Mouse (Mus musculus): ENCODE data around the gene Kcnma1. TPM values are rescaled to one million over a fixed set of nuclear protein-coding genes. Genes with fewer than 3 reads are reported as not detected.

Gene Kcnma1
- 2.8 TPM for polyA plus RNA-seq (2021)

DNA sequence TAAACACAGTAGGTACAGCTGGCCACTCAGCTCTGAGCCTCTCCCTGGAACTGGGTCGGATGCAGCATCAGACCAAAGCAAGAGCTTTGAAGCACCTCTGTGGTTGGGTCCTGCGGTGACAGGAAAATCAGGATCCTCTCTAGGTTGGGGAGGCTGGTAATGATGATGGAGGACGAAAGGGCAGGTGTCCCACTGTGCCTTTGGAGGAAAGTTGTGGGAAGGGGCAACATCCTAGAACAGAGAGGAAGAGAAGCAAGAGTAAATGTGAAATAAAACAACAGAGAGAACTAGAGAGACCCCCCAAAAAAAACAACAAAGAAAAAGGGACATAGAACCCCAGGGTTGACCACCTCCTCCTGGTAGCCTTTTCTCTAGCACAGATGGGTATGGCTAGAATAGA is at the start of gene Kcnma1:
Gene Kcnma1, minus strand, starts transcription at position 101 of the 400 bp plus-strand sequence.
- in situ Hi-C loops (cut with MboI; ENCODE audit: low pct_unique_long_range_greater_than_20kb), result no loop called here
- no peak for TF ChIP-seq CTCF (IDR thresholded peaks at IDR 0.05)
- DNase-seq (ENCODE audit: low read depth, low spot score) (no peak), ATAC-seq (no peak)
- ChIA-PET POLR2A (interaction anchor here (0.6 kb wide), 1 partner anchor 98 kb away, joined by 4 read pairs; no protein-coding TSS in a partner anchor), CTCF (no interaction called here)
- peaks cover 11% of the 10 kb centered on the region for H3K27me3 ChIP-seq

DNA sequence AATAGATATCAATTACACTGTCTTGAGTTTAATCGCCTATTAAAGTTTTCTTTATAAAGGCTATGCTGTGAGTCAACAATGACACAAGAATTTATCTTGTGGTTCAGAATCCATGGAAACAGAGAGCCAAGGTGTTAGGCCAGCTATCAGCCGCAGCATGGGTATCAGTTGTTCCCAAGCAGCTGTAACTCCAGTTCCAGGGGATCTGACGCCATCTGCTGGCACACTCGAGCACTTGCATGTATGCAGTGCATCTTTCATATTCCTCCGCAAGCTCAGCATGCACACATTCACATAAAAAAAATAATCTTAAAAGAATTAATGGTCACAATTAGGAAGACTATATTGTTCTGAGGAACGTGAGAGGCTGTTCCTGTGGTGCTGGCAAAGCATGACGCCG is 45.5 kb upstream of the Kcnma1 start:
- in situ Hi-C loops (cut with MboI; ENCODE audit: low pct_unique_long_range_greater_than_20kb), result loop anchor here (5.0 kb wide), 1 partner anchor 482 kb away; no protein-coding TSS in a partner anchor
- TF ChIP-seq CTCF (IDR thresholded peaks at IDR 0.05), result peak; percentile 85
- no peak for DNase-seq (ENCODE audit: low read depth, low spot score)
- ChIA-PET CTCF (interaction anchor here (0.7 to 2.0 kb wide), 5 partner anchors 9 to 476 kb away, joined by 3 to 6 read pairs (median 3); no protein-coding TSS in a partner anchor), POLR2A (interaction anchor here (0.6 to 0.7 kb wide), 2 partner anchors 117 to 396 kb away, joined by 3 read pairs; no protein-coding TSS in a partner anchor)
- ATAC-seq, result no peak
- peaks cover 6% of the 10 kb centered on the region for H3K27me3 ChIP-seq

DNA sequence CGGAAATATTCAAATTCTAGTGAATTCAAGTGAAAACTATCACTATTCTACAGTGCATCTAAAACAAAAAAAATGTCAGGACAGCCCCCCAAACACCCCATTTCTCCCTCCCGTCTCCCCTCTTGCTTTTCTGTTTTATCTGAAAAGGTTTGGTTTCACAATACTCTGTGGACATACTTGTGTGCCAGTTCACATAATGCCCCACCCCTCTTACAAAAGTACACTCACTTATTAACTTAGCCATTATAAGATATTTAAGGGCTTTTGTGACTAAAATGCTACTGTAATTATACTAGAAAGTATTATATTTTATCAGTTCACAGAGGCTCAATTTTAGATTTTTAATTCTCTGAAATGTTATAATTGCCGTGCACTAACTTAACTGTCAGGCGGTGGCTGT is 45.0 kb upstream of the Kcnma1 start:
- TF ChIP-seq CTCF (IDR thresholded peaks at IDR 0.05), result no peak
- ATAC-seq (no peak), DNase-seq (ENCODE audit: low read depth, low spot score) (no peak)
- H3K27me3 ChIP-seq, result peaks cover 6% of the 10 kb centered on the region
- in situ Hi-C loops (cut with MboI; ENCODE audit: low pct_unique_long_range_greater_than_20kb), result no loop called here
- ChIA-PET CTCF (interaction anchor here (0.7 to 2.0 kb wide), 5 partner anchors 9 to 476 kb away, joined by 3 to 6 read pairs (median 3); no protein-coding TSS in a partner anchor), POLR2A (interaction anchor here (0.6 to 0.7 kb wide), 2 partner anchors 19 to 396 kb away, joined by 3 to 5 read pairs; no protein-coding TSS in a partner anchor)

DNA sequence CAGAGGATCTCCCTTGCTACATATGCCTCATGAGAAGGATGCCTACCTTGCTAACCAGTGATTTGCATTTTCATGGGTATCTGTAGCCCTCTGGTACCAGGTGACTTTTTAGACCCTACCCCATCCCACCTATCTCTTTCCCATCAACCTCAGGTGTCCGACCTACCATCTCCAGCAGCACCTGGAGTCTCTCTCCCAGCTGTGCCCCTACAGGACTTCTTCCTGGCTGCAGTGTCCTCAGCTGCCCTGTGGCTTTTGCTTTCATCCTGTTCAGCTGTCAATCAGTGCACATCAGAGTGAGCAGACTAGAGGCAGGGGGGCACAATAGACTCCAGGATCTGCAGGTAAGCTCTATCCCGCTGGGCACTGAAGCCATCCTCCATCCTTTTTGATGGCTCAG is 37.5 kb upstream of the Kcnma1 start:
- CTCF ChIA-PET, result no interaction called here
- no peak for DNase-seq (ENCODE audit: low read depth, low spot score)
- in situ Hi-C loops (cut with MboI; ENCODE audit: low pct_unique_long_range_greater_than_20kb), result no loop called here

DNA sequence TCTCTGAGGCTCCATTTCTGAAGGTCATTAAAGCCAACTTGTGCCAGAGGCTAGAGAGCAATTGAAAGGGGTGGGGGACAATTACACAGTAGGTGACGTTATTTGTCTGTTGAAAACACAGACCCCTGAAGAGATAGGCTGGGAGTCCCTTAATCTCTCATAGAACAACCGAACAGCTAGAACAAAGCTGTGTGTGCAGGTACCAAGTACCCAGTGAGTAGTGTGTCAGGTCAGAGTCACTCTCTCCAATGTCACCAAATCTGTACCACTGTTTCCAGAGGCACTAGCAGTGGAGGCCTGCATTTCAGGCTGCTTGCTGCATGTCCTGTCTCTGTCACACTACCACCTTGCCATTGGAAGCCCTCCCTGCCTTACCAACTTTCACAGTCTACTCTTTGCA is 22.3 kb upstream of the Kcnma1 start:
- no peak for ATAC-seq
- DNase-seq (ENCODE audit: low read depth, low spot score), result no peak
- H3K27me3 ChIP-seq, result peaks cover 1% of the 10 kb centered on the region
- no peak for TF ChIP-seq CTCF (IDR thresholded peaks at IDR 0.05)
- ChIA-PET POLR2A (no interaction called here), CTCF (interaction anchor here (1.4 kb wide), 1 partner anchor 9 kb away, joined by 4 read pairs; no protein-coding TSS in a partner anchor)
- in situ Hi-C loops (cut with MboI; ENCODE audit: low pct_unique_long_range_greater_than_20kb), result no loop called here

More for the DNA sequence above, 37.5 kb upstream of the Kcnma1 start:
- no peak for ATAC-seq
- no peaks in the 10 kb centered on the region for H3K27me3 ChIP-seq
- POLR2A ChIA-PET, result no interaction called here
- TF ChIP-seq CTCF (IDR thresholded peaks at IDR 0.05), result no peak

DNA sequence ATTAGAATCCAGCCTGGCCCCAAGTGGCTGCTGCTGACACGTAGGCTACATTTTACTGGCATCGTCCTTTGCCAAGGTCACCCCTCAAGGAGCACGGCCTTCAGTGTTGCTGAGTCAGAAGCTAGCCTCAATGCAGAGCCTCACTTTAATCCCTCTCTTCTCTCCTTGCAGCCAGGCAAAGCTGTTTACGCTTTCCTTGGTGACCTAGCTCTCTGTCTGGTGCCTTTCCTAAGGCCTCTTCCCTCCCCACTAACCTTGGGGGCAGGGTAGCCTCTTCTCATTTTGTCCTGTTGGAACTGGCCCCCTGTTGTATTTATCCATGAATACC is 21.9 kb upstream of the Kcnma1 start:
- no peak for TF ChIP-seq CTCF (IDR thresholded peaks at IDR 0.05)
- ATAC-seq (no peak), DNase-seq (ENCODE audit: low read depth, low spot score) (no peak)
- CTCF ChIA-PET, result no interaction called here
- H3K27me3 ChIP-seq, result no peaks in the 10 kb centered on the region
- in situ Hi-C loops (cut with MboI; ENCODE audit: low pct_unique_long_range_greater_than_20kb), result no loop called here
- POLR2A ChIA-PET, result no interaction called here

DNA sequence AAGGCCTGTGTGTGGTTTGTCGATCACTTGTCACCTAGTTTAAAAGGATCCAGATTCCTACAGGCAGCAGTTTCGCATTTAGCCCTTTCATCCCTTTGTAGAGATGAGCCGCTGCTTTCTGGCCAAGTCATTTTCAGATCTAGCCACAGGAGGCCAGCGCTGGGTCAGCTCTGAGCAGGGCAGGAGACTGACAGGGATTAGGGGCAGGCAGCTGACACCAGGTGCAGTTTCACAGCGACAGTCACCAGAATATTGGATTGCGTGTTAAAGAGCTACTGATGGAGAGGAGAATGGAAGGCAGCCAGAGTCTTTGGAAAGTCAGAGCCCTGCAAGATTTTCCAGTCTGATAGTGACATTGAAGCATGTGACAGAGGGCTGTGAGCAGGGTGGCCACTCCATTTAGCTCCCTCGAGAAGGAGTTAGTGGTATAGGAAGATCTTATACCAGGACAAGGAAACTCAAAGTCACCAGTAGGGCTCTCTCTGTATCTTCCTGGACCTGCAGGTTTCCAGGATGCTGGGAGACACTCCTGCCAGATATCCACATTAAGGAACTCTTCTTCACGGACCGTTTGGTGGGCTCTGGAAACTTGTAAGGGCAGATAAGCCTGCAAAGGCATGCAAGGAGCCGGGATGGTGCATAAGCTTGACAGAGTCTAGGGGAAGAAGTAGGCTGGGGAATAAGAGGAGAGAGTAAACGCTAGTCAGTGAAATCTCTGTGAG is 21.4 kb upstream of the Kcnma1 start:
- DNase-seq (ENCODE audit: low read depth, low spot score) (no peak), ATAC-seq (no peak)
- no peak for TF ChIP-seq CTCF (IDR thresholded peaks at IDR 0.05)
- CTCF ChIA-PET, result no interaction called here
- in situ Hi-C loops (cut with MboI; ENCODE audit: low pct_unique_long_range_greater_than_20kb), result no loop called here
- no peaks in the 10 kb centered on the region for H3K27me3 ChIP-seq
- POLR2A ChIA-PET, result no interaction called here

DNA sequence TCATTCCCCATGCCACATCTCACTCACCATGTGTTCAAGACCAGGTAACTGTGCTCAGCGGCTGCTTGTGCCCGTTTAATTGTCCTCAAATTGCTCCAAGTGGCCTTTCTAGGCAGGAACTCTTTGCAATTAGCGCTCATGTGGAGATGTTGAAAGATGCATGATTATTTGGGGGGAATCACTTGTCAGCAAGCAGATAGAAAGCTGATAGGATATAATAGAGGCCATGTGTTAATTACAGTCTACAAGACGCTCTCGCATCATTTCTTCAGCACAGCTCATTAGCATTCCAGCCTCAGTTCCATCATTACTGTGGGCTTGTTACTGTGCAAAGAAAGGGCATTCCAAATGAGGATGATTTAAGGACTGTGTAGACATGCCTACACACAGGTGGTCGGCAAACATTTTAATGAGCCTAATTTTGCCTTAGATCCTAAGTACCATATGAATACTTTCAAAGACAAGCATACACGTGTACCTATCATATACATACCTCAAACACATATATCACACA is 18.6 kb upstream of the Kcnma1 start:
- ChIA-PET CTCF (no interaction called here), POLR2A (no interaction called here)
- TF ChIP-seq CTCF (IDR thresholded peaks at IDR 0.05), result no peak
- no peaks in the 10 kb centered on the region for H3K27me3 ChIP-seq
- in situ Hi-C loops (cut with MboI; ENCODE audit: low pct_unique_long_range_greater_than_20kb), result no loop called here
- ATAC-seq, result no peak
- no peak for DNase-seq (ENCODE audit: low read depth, low spot score)

DNA sequence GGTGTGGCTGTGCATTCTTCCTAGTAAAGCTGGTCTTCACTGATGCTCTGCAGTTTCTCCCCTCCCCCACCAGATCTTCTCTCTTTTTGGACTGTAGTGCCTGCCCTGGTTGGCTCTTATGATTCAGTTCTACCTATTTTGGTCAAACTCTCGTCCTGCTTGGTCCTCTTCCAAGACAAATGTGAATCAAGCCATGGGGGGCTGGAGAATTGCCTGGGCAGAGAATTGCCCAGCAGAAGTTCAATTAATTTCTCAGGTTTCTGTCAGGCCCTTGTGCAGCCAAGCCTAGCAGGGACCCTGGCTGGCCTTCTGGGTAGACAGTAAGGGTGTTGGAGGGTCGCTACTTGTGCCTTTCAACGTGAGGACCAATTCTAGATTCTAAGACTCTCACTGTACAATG is 17.9 kb upstream of the Kcnma1 start:
- CTCF ChIA-PET, result no interaction called here
- no peak for TF ChIP-seq CTCF (IDR thresholded peaks at IDR 0.05)
- no peak for ATAC-seq
- POLR2A ChIA-PET, result no interaction called here
- no peaks in the 10 kb centered on the region for H3K27me3 ChIP-seq
- in situ Hi-C loops (cut with MboI; ENCODE audit: low pct_unique_long_range_greater_than_20kb), result no loop called here
- no peak for DNase-seq (ENCODE audit: low read depth, low spot score)

DNA sequence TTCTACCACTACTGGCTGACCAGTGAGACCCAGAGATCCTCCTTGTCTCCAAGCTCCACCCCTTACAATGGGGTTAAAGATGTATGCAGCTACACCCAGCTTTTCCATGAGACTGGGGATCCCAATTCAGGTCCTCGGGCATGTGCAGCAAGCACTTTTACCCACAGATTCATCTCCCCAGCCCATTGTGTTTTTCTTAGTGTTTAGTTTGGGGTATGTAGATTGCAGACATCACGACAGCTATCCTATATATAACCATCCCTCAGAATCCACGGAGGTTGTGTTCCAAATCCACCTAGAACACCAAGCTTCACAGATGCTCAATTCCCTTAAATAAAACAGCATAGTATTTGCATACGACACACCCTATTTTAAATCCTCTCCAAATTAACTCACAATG is 6.4 kb upstream of the Kcnma1 start:
- DNase-seq (ENCODE audit: low read depth, low spot score), result no peak
- TF ChIP-seq CTCF (IDR thresholded peaks at IDR 0.05), result no peak
- H3K27me3 ChIP-seq, result no peaks in the 10 kb centered on the region
- CTCF ChIA-PET, result no interaction called here
- POLR2A ChIA-PET, result no interaction called here
- ATAC-seq, result no peak
- in situ Hi-C loops (cut with MboI; ENCODE audit: low pct_unique_long_range_greater_than_20kb), result no loop called here

DNA sequence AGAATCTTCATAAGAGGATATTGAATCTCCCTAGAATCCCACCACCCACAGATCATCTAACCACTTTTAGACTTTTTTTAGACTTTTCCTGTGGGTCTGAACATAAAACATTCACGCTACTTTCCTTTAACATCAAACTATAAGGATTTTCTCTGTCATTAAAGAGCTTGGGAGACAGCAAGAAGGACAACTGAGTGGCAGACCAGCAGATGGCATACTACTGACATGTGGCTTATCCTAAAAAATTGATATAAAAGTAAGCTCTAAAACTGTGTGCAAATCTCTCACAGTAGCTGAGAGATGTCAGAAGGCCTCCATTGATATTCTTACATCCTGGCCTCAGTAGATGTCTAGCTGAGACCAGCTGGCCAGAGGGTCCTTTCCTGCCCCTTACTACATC is 4.3 kb downstream of the Kcnma1 start:
- peaks cover 14% of the 10 kb centered on the region for H3K27me3 ChIP-seq
- DNase-seq (ENCODE audit: low read depth, low spot score) (no peak), ATAC-seq (no peak)
- POLR2A ChIA-PET, result no interaction called here
- CTCF ChIA-PET, result interaction anchor here (2.3 to 3.5 kb wide), 2 partner anchors 50 to 427 kb away, joined by 6 to 24 read pairs; no protein-coding TSS in a partner anchor
- no peak for TF ChIP-seq CTCF (IDR thresholded peaks at IDR 0.05)
- in situ Hi-C loops (cut with MboI; ENCODE audit: low pct_unique_long_range_greater_than_20kb), result loop anchor here (5.0 kb wide), 2 partner anchors 318 to 428 kb away; no protein-coding TSS in a partner anchor
